Mouse (Mus musculus) embryonic fibroblast, embryonic 13.5 days (primary cell): ENCODE data around the gene Aif1.

Source experiments
- CTCF ChIP-seq: IDR thresholded peaks from 2 replicates; pipeline ENCODE4 v1.5.1; 2011; ENCODE audit warnings: mild to moderate bottlenecking, control low read depth, low read length, moderate library complexity, borderline replicate concordance; ENCODE audit not compliant: insufficient read depth
- POLR2A ChIP-seq: IDR thresholded peaks from 2 replicates; pipeline ENCODE4 v1.6.1; 2011; ENCODE audit warnings: low read depth, mild to moderate bottlenecking, control low read depth, low read length, moderate library complexity

- TF ChIP-seq POLR2A = no peak
- TF ChIP-seq CTCF = no peak
Observed at GRCm38 (mm10) chr17:35175968-35176367, at the start of gene Aif1.
